Mouse (Mus musculus) CD4-positive helper T cell, adult 2 months (primary cell): ENCODE measurements around the gene Rhox9.
"Not testable (repeated sequence)": the region's sequence is repeated elsewhere in the genome, so short reads cannot be mapped to it uniquely, and the experiment has no call there.

Experiments used
- DNase-seq: peaks from one replicate; pipeline ENCODE4 v3.0.0-alpha.2; 2012; ENCODE audit warnings: low read depth, missing footprints, low spot score

Rhox9 gene

DNA sequence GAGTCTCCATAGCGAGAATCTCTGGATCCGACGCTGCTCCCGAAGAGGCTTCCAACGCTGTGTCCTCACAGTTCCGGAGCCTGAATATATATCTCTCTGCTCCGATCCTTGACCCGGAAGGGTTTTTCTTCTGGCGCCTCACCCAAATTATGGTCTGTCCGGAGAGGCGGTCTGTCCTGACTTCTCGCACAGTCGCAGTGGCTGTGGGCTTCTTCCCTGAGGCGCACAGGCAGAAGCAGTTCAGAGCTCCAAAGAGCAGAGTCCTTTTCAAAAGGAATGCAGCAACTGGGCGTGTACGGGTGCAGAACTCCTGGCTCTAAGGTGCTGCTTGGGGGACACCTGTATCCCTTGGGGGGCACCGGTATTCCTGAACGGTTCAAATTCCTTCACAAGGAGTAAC, at the start of gene Rhox9:
Gene Rhox9, minus strand, starts transcription at position 101 of the 400 bp plus-strand sequence.
- DNase-seq: not testable (repeated sequence)

DNA sequence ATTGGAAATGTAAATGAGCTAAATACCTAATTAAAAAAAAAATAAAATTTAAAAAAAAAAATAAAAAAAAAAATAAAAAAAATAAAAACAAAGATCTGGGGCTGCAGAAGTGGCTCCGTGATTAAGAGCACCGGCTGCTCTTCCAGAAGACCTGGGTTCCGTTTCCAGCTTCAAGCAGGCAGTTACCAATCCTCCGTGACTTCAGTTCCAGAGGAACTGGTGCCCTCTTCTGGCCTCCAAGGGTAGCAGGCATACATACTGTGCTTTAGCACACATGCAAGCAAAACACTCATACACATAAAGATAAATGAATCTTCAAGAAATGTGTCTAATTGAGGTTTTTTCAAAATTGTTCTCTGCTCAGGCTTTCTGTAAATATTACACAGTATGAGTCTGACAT, 14.7 kb upstream of the Rhox9 start:
- DNase-seq: no peak

DNA sequence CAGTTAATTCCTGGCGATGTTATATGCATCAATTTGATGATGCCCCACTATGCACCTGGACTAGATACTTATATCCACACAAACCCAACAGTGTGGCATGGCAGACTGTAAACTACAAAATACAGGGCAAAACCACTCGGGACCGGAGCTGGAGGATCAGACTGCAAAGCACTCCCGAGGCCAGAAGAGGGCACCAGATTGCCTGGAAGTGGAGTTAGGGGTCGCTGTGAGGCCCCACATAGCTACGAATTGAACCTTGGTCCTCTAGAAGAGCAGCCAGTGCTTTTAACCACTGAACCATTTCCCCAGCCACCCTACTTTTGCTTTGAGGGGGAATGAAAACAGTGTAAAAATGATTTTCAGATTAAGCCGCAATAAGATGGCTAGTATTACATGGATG, 7.0 kb upstream of the Rhox9 start:
- no peak for DNase-seq

DNA sequence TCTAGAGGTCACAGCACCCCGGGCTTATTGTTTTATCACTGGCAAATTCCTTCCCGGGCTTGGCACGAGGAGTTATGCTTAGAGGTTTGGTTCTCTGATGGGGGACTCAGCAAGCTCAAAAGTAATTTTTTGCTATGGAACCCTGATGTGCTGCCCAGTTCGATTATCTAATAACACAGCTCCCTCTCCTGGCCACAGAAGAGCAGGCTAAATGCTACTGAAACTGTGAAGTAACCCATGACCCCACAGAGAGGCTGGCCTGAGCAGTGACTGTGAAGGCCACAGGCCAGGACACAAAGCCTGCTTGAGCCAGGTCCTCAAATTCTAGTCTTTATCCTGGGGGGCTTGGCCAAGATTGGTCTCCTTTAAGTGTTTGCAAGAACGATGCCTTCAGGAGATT, 2.2 kb upstream of the Rhox9 start:
- DNase-seq: no peak

DNA sequence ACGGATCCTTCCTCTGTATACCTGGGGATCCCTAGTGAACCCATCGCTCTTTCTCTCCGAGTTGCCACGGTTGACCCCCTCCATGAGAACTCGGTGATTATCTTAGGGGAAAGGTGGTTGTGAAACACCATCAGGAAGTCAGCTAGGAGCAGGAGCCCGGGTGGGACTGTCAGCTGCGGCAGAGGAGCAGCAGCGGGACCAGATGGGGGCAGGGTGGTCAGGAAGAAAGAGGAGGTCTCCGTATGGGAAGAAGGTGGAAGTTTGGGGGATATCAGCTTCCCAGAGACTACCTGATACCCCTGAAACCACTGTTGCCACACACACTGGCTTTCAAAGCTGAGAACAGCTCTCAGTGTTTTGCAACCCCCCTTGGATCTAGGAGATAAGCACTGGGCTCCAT, 4.4 kb downstream of the Rhox9 start, which contains the start of gene Rhox7b:
Gene Rhox7b, minus strand, starts transcription at position 101 of the 400 bp plus-strand sequence.
- not testable (repeated sequence) for DNase-seq

DNA sequence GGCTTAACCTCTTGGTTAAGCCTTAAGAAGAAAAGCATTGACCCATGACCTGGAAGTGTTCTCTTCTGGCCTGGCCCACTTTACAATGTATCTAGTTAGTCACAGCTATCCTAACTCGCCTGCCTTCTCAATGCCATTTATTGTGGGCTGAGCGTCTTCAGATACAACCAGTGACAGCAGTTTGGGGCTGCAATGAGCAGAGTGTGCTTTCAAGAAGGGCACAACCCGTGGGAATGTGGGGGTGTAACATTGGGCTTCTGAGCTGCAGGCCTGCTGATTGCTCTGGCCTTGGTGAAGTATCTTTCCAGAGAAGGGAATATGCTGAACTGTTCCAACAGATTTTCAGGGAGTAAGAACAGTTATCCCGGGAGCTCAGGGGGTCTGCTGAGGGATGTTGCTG, 22.7 kb downstream of the Rhox9 start, which contains the start of gene Rhox8:
Gene Rhox8, minus strand, starts transcription at position 101 of the 400 bp plus-strand sequence.
- no peak for DNase-seq

DNA sequence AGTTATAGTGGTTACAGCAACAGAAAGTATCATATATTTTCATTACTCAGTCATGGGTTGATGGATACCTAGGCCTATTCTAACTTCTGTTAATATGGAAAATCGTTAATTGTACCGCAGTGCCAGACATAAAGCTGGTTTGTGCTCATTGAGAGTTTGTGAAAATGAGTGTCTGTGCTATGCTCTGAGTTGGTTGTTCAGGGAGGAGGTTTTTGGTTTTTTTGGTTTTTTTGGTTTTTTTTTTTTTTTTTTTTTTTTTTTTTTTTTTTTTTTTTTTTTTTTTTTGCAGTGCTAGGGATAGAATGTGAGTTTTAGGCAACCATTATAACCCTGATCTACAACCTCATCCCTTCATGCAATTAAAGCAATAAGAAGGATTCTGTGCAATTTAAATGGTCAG, 29.9 kb downstream of the Rhox9 start:
- no peak for DNase-seq
